Mouse (Mus musculus) bone marrow macrophage, adult 2 months (primary cell): Measurements from ENCODE around the gene Ppfibp2. TPM values are rescaled to one million over a fixed set of nuclear protein-coding genes. Genes with fewer than 3 reads are reported as not detected.
A peak's percentile ranks its signal among the peaks of the same experiment; 100 is the strongest.

ENCODE experiments used
- H3K27ac ChIP-seq: 2 replicates; pipeline ENCODE4 v1.5.1; 2012; ENCODE audit warnings: low read depth, low read length; ENCODE audit not compliant: insufficient read depth
- H3K4me1 ChIP-seq: 2 replicates; pipeline ENCODE4 v1.6.1; 2012; ENCODE audit warnings: low read length; ENCODE audit not compliant: control insufficient read depth, insufficient read depth
- H3K4me3 ChIP-seq: 2 replicates; pipeline ENCODE4 v1.5.1; 2012; ENCODE audit warnings: mild to moderate bottlenecking, low read length, moderate library complexity; ENCODE audit not compliant: insufficient read depth
- CTCF ChIP-seq: IDR thresholded peaks from 2 replicates; pipeline ENCODE4 v1.5.1; 2012; ENCODE audit warnings: low read depth, mild to moderate bottlenecking, low read length, moderate library complexity
- POLR2A ChIP-seq: IDR thresholded peaks from 2 replicates; pipeline ENCODE4 v1.6.1; 2012; ENCODE audit warnings: mild to moderate bottlenecking, low read depth, low read length, borderline replicate concordance
- polyA plus RNA-seq: library from polyadenylated mRNA; stranded (reverse); fragments of >200 nt; gene quantifications from 2 replicates; pipeline ENCODE4 v1.2.4, GENCODE M21; 2012; ENCODE audit not compliant: missing spikeins, insufficient read depth, insufficient read length

Ppfibp2 gene
- polyA plus RNA-seq, 1 experiment: 44.3 TPM

GRCm38 (mm10) chr7:107602913-107603312, 7.9 kb downstream of the Ppfibp2 start:
- peaks cover 85% of the 10 kb centered on the region for H3K4me1 ChIP-seq
- TF ChIP-seq CTCF (no peak), POLR2A (no peak)
- no peak overlapping the region for H3K27ac ChIP-seq
- H3K4me3 ChIP-seq: no peak overlapping the region

DNA sequence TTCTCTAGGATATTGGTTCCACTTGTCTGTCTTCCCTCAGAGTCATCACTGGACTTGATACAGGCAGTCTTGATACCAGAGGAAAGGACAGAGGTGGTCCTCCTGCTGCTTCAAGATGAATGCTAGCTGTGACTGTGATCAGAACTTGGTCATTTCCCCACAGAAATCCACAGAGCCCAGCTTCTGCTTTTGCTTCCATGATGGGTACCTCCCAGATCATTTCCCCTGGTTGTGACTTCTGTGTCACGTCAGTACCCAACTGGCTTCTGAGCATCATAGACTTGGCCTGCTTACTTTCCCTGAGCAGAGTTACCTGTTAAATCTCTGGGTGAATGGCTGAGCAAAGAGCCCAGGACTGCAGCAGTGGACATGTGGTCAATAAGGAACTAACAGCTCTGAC, 12.8 kb downstream of the Ppfibp2 start:
- H3K4me1 ChIP-seq: peaks cover 73% of the 10 kb centered on the region
- H3K4me3 ChIP-seq: no peak overlapping the region
- peak overlapping the region; percentile 38; the same call in 1 of the 2 replicates for H3K27ac ChIP-seq
- no peak for TF ChIP-seq POLR2A
- no peak for TF ChIP-seq CTCF

GRCm38 (mm10) chr7:107609622-107610255, 14.7 kb downstream of the Ppfibp2 start:
- H3K4me3 ChIP-seq: no peak overlapping the region
- peak overlapping the region; percentile 86 for H3K27ac ChIP-seq
- no peak for TF ChIP-seq POLR2A
- no peak for TF ChIP-seq CTCF
- H3K4me1 ChIP-seq: peaks cover 54% of the 10 kb centered on the region

GRCm38 (mm10) chr7:107610880-107611279, 15.9 kb downstream of the Ppfibp2 start:
- Histone ChIP-seq H3K4me3 (no peak overlapping the region), H3K27ac (peak overlapping the region; percentile 86), H3K4me1 (peaks cover 42% of the 10 kb centered on the region)
- TF ChIP-seq CTCF (no peak), POLR2A (no peak)

DNA sequence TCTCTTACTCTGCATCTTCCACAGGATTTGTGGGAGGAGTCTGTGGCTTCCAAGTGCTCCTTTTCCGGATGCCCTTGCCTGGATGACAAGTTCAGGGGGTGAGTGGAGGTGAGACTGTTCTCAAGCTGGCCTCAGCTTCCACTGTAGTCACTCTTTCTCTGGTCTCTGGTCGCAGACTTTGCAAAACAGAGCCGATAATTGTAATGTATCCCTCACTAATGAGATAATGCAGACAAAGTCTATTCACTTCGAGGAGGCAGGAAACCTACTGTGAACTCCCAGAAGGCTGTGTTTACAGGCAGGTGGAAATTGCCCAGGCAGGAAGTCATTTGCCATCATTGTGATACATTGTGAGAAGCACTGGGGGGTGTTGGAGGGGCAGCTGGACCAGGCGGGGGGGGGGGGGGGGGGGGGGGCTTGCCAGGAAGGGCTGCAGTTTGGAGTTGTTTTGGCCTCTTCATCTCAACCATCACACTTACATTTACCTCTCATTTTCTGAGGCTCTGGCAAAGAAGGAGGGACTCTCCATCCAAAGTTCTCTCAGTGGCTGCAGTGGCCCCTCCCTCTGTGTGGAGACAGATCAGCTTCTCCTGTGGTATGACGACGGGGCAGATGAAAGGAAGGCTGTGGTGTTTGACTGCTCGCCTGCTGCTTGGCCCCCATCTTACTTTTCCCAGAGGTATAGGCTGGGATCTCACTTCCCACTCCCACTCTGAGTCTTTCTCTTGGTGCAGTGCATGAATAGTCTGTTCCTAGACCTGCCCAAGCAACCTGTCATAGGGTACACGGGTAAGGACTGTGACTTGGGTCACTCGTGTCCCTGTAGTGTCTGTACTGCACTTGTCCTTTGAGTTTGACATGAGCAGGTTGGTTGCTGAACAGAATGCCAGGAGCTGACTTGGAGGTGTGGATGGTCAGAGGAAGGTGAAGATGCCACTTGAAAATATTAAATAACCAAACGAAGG, 23.3 kb downstream of the Ppfibp2 start:
- no peak overlapping the region for H3K4me3 ChIP-seq
- H3K27ac ChIP-seq: no peak overlapping the region
- TF ChIP-seq POLR2A: no peak
- TF ChIP-seq CTCF: no peak
- peaks cover 43% of the 10 kb centered on the region for H3K4me1 ChIP-seq

DNA sequence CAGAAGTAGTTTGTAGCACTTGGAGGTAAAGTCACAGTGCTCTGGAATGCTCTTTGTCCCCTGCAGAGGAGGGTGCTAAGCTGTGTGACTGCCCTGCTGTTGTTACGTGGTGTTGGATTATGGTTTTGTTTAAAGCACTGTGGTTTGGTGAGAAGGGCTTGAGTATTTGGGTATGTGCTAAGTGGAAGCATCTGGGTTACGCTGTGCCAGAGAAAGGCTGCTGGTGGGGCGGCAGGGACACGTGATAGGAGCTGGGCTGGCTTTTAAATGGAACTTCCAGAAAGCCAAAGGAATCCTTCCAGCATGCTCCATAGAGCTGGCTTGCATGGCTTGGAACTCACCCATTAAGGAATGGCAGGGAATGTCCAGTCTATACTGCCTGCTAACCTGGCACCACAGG, 24.2 kb downstream of the Ppfibp2 start:
- Histone ChIP-seq H3K27ac (no peak overlapping the region), H3K4me1 (peaks cover 48% of the 10 kb centered on the region), H3K4me3 (no peak overlapping the region)
- TF ChIP-seq POLR2A (no peak), CTCF (no peak)

GRCm38 (mm10) chr7:107620137-107620536, 25.1 kb downstream of the Ppfibp2 start:
- TF ChIP-seq CTCF (no peak), POLR2A (no peak)
- Histone ChIP-seq H3K27ac (peak overlapping the region; percentile 63), H3K4me1 (peaks cover 49% of the 10 kb centered on the region), H3K4me3 (no peak overlapping the region)

- Histone ChIP-seq H3K4me3 (no peak overlapping the region), H3K27ac (no peak overlapping the region), H3K4me1 (peaks cover 42% of the 10 kb centered on the region)
- TF ChIP-seq POLR2A: no peak
- TF ChIP-seq CTCF: no peak
These were observed 29.4 kb downstream of the Ppfibp2 start for GRCm38 (mm10) chr7:107624432-107624831.

GRCm38 (mm10) chr7:107625061-107625460, 30.1 kb downstream of the Ppfibp2 start, which contains the start of gene 5330417H12Rik:
Gene 5330417H12Rik, minus strand, starts transcription at chr7:107625161.
- TF ChIP-seq POLR2A (no peak), CTCF (no peak)
- no peak within 1 kb of the TSS for H3K27ac ChIP-seq
- no peak within 1 kb of the TSS for H3K4me3 ChIP-seq
- H3K4me1 ChIP-seq: peaks cover 39% of the 10 kb centered on the region

DNA sequence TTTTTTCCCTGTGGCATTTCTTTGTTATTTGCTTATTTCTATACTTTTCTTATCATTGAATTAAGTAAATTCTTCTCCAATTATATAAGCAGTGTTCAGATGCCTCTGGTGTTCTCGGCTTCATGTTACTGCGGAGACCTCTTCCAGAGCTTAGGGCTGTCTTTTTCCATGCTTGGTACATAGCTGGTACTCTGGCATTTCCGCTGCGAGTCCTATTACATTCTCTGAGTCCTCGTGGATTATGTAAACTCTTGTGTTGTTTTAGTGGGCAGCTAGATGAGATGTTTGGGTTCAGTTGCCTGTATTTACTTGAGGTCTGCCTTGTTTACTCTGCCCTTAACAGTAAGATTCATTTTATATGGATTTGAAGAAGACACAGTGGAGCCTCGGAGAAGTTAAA, 30.8 kb downstream of the Ppfibp2 start:
- no peak overlapping the region for H3K4me3 ChIP-seq
- TF ChIP-seq CTCF: no peak
- TF ChIP-seq POLR2A: no peak
- no peak overlapping the region for H3K27ac ChIP-seq
- peaks cover 33% of the 10 kb centered on the region for H3K4me1 ChIP-seq
